Mouse (Mus musculus): Measurements from ENCODE around the gene Vmn2r102.

Gene Vmn2r102

GRCm38 (mm10) chr17:19660028-19660427 is at the start of gene Vmn2r102:
Vmn2r102 (plus strand) TSS chr17:19660328.
- in situ Hi-C loops (cut with MseI, MboI), result no loop called here

- in situ Hi-C loops (cut with MseI, MboI), result loop anchor here in 1 of 2 experiments (5.0 kb wide), 1 partner anchor 47 kb away; no protein-coding TSS in a partner anchor
Observed at GRCm38 (mm10) chr17:19629328-19629727, 30.8 kb upstream of the Vmn2r102 start.

- in situ Hi-C loops (cut with MseI, MboI), result no loop called here
Observed at GRCm38 (mm10) chr17:19658447-19658846, 1.7 kb upstream of the Vmn2r102 start.

- in situ Hi-C loops (cut with MseI, MboI), result no loop called here
Observed at GRCm38 (mm10) chr17:19692062-19692461, 31.9 kb downstream of the Vmn2r102 start.
